Mouse (Mus musculus) WW6 (cell line): ENCODE measurements around the gene Gadd45b.

Experiments
- DNase-seq: peaks from one replicate; pipeline ENCODE4 v3.0.0-alpha.2; 2013; ENCODE audit warnings: low read depth, low spot score

Gadd45b gene

GRCm38 (mm10) chr10:80935241-80935640 is 5.4 kb downstream of the Gadd45b start:
- no peak for DNase-seq

GRCm38 (mm10) chr10:80935698-80936097 is 5.8 kb downstream of the Gadd45b start:
- DNase-seq, result no peak

GRCm38 (mm10) chr10:80936135-80936809 is 6.4 kb downstream of the Gadd45b start:
- no peak for DNase-seq

- DNase-seq, result no peak
These were observed 6.9 kb downstream of the Gadd45b start for GRCm38 (mm10) chr10:80936810-80937164.

GRCm38 (mm10) chr10:80937646-80938045 is 7.8 kb downstream of the Gadd45b start:
- no peak for DNase-seq

GRCm38 (mm10) chr10:80938831-80939550 is 9.1 kb downstream of the Gadd45b start:
- DNase-seq, result no peak

GRCm38 (mm10) chr10:80939671-80940070 is 9.8 kb downstream of the Gadd45b start:
- DNase-seq, result peak; percentile 84

- DNase-seq, result no peak
These were observed 10.6 kb downstream of the Gadd45b start for GRCm38 (mm10) chr10:80940320-80940987.

- DNase-seq, result no peak
These were observed 11.1 kb downstream of the Gadd45b start for GRCm38 (mm10) chr10:80940988-80941347.

GRCm38 (mm10) chr10:80942919-80943318 is 13.0 kb downstream of the Gadd45b start:
- DNase-seq, result no peak

GRCm38 (mm10) chr10:80943701-80944100 is 13.8 kb downstream of the Gadd45b start:
- DNase-seq, result no peak

GRCm38 (mm10) chr10:80944231-80944630 is 14.4 kb downstream of the Gadd45b start:
- no peak for DNase-seq

GRCm38 (mm10) chr10:80946684-80947437 is 17.0 kb downstream of the Gadd45b start:
- DNase-seq, result no peak

GRCm38 (mm10) chr10:80947802-80948201 is 17.9 kb downstream of the Gadd45b start:
- DNase-seq, result no peak

GRCm38 (mm10) chr10:80948570-80948969 is 18.7 kb downstream of the Gadd45b start:
- DNase-seq, result no peak

GRCm38 (mm10) chr10:80949081-80949480 is 19.2 kb downstream of the Gadd45b start:
- DNase-seq, result no peak

GRCm38 (mm10) chr10:80950314-80950713 is 20.4 kb downstream of the Gadd45b start:
- DNase-seq, result no peak

GRCm38 (mm10) chr10:80951761-80952390 is 22.0 kb downstream of the Gadd45b start:
- DNase-seq, result no peak

- DNase-seq, result no peak
These were observed 22.6 kb downstream of the Gadd45b start for GRCm38 (mm10) chr10:80952449-80952848.

GRCm38 (mm10) chr10:80954415-80954814 is 24.5 kb downstream of the Gadd45b start:
- no peak for DNase-seq

- DNase-seq, result no peak
These were observed 25.0 kb downstream of the Gadd45b start for GRCm38 (mm10) chr10:80954843-80955242.

- DNase-seq, result no peak
These were observed 25.7 kb downstream of the Gadd45b start for GRCm38 (mm10) chr10:80955536-80955935.
